Mouse (Mus musculus) right cerebral cortex, adult 2 months (tissue): Measurements from ENCODE around the gene 4930412O13Rik.

Source experiments
- DNase-seq, 2 experiments: peaks; one replicate each; pipeline ENCODE4 v3.0.0; 2021 to 2022; ENCODE audit warnings: low spot score in 2 of 2

Gene 4930412O13Rik

GRCm38 (mm10) chr2:9897846-9898245 lies 16.8 kb downstream of the 4930412O13Rik start:
- DNase-seq: no peak

- DNase-seq: no peak
Observed at GRCm38 (mm10) chr2:9903854-9904560, 23.0 kb downstream of the 4930412O13Rik start.

GRCm38 (mm10) chr2:9905995-9906394 lies 24.9 kb downstream of the 4930412O13Rik start:
- no peak for DNase-seq

- peak; percentile 3 to 14 for DNase-seq
Observed at GRCm38 (mm10) chr2:9917602-9918001, 36.5 kb downstream of the 4930412O13Rik start.

GRCm38 (mm10) chr2:9918691-9919471 lies 37.8 kb downstream of the 4930412O13Rik start:
- no peak for DNase-seq

GRCm38 (mm10) chr2:9926194-9926904 lies 45.3 kb downstream of the 4930412O13Rik start:
- DNase-seq: no peak

- no peak for DNase-seq
Observed at GRCm38 (mm10) chr2:9926905-9927283, 45.8 kb downstream of the 4930412O13Rik start.
